Mouse (Mus musculus): Measurements from ENCODE around the gene Crisp1. TPM values are rescaled to one million over a fixed set of nuclear protein-coding genes. Genes with fewer than 3 reads are reported as not detected.
A peak's percentile ranks its signal among the peaks of the same experiment; 100 is the strongest.

Gene Crisp1
- total RNA-seq (2014; rRNA removed) = not detected in 2 replicates
- polyA plus RNA-seq (2015; fragmentation: Nextera tagmentation; extraction: Ambion mirVana) = 0.16 TPM in 1 of 2 replicates, not detected in the other

DNA sequence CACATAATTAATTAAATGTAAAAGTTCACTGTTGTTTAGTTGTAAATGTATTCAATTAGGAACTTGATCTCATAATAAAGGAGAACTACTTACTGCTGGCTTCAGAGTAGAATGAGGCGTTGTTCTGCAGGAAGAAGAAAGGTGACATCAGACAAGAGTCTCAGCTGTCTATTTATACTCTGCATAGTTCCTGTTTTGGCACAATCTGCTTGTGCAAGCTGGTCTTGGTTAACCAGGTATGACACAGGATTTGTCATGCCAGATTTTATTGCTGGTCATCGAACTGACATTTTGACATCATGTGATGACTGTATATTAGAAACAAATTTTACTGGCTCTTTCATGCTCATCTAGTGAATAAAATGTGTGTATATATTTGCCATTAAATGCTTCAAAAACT is at the start of gene Crisp1:
TSS of gene Crisp1 (minus strand) at position 146 of the 400 bp plus-strand sequence.
- Histone ChIP-seq H3K36me3 (ENCODE audit: insufficient read depth, low read length) (no peaks in the 10 kb centered on the region), H3K27me3 (ENCODE audit: insufficient read depth, low read length) (no peaks in the 10 kb centered on the region), H3K9ac (replicated peaks; ENCODE audit: low read length) (no peak within 1 kb of the TSS), H3K4me2 (ENCODE audit: low read depth, low read length) (no peak within 1 kb of the TSS), H3K27ac (no peak within 1 kb of the TSS), H3K9me3 (ENCODE audit: low read length) (no peaks in the 10 kb centered on the region), H3K4me1 (ENCODE audit: insufficient read depth, low read length) (no peaks in the 10 kb centered on the region), H3K4me3 (ENCODE audit: low read length) (no peak within 1 kb of the TSS)
- 82% methylated on average over 2 of the region's 2 CpGs for WGBS
- ATAC-seq (no peak), DNase-seq (ENCODE audit: low spot score) (peak; percentile 2)
- TF ChIP-seq CTCF (IDR thresholded peaks at IDR 0.05; ENCODE audit: low read depth) = no peak

DNA sequence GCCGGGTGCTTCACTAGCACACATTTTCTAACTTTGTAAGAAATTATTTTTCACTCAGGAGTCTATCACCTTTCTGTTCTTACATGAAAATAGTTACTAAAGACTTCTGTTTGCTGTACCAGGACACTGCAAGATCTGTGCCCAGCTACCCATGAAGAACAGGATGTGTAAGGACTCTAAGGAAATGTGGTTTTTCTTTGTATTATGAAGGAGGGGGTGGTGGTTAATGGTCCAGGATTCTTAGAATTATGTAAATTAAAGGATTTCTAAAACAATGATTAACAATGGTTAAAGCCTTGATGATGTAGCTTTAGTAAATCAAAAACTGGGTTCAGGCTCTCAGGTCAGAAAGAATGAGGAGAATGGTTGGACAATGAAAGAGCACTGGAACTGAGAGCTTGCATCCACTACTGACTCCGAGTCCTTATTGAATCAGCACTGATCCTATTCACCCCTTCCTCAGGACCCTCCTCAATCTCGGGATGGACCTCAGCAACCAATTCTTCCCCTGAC is 23.5 kb upstream of the Crisp1 start:
- no peak for ATAC-seq
- Histone ChIP-seq H3K4me3 (ENCODE audit: low read length) (no peak overlapping the region), H3K4me1 (ENCODE audit: insufficient read depth, low read length) (no peaks in the 10 kb centered on the region), H3K27me3 (ENCODE audit: insufficient read depth, low read length) (no peaks in the 10 kb centered on the region), H3K4me2 (ENCODE audit: low read depth, low read length) (no peak overlapping the region), H3K9ac (replicated peaks; ENCODE audit: low read length) (no peak overlapping the region), H3K9me3 (ENCODE audit: low read length) (no peaks in the 10 kb centered on the region), H3K36me3 (ENCODE audit: insufficient read depth, low read length) (no peaks in the 10 kb centered on the region), H3K27ac (no peak overlapping the region)
- no peak for TF ChIP-seq CTCF (IDR thresholded peaks at IDR 0.05; ENCODE audit: low read depth)
- WGBS = 74% methylated on average over 3 of the region's 3 CpGs
- DNase-seq (ENCODE audit: low spot score) = no peak

DNA sequence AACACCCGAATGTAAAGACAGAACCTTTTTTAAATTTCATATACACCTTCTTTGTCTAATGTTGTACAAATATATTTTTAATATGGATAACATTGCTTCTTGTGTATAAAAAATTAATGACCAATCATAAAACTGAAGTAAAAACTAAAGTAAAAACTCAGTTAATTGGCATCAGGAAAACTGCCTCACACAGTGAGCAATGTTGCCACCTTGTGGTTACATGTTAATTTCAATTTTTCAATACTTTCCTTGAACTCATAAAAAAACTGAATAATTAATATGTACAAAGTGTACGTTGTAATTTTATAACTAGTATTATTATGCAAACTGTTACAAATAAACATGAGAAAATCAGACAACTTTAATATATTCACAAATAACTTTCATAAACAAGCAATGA is 33.6 kb downstream of the Crisp1 start:
- Histone ChIP-seq H3K9me3 (ENCODE audit: low read length) (no peaks in the 10 kb centered on the region), H3K27me3 (ENCODE audit: insufficient read depth, low read length) (no peaks in the 10 kb centered on the region), H3K4me3 (ENCODE audit: low read length) (no peak overlapping the region), H3K27ac (no peak overlapping the region), H3K36me3 (ENCODE audit: insufficient read depth, low read length) (no peaks in the 10 kb centered on the region), H3K4me2 (ENCODE audit: low read depth, low read length) (no peak overlapping the region), H3K9ac (replicated peaks; ENCODE audit: low read length) (no peak overlapping the region), H3K4me1 (ENCODE audit: insufficient read depth, low read length) (no peaks in the 10 kb centered on the region)
- WGBS = 74% methylated on average over 2 of the region's 2 CpGs
- DNase-seq (ENCODE audit: low spot score) (peak; percentile 28), ATAC-seq (no peak)
- peak; percentile 49 for TF ChIP-seq CTCF (IDR thresholded peaks at IDR 0.05; ENCODE audit: low read depth)

DNA sequence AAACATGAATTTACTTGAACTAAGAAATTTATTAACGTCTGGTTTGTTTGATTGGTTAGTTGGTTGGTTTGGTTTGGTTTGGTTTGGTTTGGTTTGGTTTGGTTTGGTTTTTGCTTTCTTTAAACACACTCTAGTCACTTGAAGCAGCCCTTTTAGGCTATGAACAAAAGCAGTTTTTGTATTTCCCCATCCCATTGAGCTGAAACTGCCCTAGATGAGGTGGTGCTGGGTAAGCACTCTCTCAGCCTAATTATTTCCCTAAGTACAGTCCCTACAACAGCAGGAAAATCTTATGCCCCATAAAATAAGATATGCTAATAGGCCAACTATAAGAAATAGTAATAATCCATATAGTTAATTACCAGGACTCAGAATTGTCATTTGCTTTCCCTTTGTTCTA is 43.5 kb downstream of the Crisp1 start:
- WGBS = 66% methylated on average over 1 of the region's 1 CpGs
- no peak for DNase-seq (ENCODE audit: low spot score)
- ATAC-seq = no peak

DNA sequence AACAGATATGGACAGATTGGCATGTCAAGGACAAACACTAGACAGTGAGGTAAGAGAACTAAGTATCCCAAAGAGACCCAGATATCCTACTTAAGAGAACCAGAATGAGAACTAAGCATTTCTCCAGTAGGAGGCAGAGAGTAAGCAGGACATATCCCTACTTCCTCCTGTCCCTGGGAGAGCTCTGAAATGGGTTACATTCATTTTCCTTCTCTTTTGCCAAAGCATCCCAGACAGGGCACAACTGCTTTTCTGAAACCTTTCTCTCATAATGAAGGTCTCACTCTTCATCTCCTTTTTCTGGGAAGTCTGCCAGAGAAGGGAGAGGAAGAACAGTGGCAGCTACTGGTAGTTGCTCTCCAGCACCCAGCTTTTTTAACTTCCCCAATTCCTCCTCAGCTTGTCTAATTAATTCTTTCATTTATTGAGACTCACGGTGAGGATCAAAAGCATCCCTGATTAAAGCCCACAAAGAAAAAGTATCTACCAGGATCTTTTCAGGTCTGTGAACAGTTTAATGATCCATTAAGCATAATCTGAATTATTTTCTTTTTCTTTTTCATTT is 44.0 kb downstream of the Crisp1 start:
- Histone ChIP-seq H3K27me3 (ENCODE audit: insufficient read depth, low read length) (no peaks in the 10 kb centered on the region), H3K4me1 (ENCODE audit: insufficient read depth, low read length) (no peaks in the 10 kb centered on the region), H3K27ac (no peak overlapping the region), H3K36me3 (ENCODE audit: insufficient read depth, low read length) (no peaks in the 10 kb centered on the region), H3K4me2 (ENCODE audit: low read depth, low read length) (no peak overlapping the region), H3K9ac (replicated peaks; ENCODE audit: low read length) (no peak overlapping the region), H3K9me3 (ENCODE audit: low read length) (no peaks in the 10 kb centered on the region), H3K4me3 (ENCODE audit: low read length) (no peak overlapping the region)
- ATAC-seq (no peak), DNase-seq (ENCODE audit: low spot score) (peak; percentile 2)
- WGBS = 34% methylated on average over 1 of the region's 1 CpGs
- no peak for TF ChIP-seq CTCF (IDR thresholded peaks at IDR 0.05; ENCODE audit: low read depth)

More for the DNA sequence above, 43.5 kb downstream of the Crisp1 start:
- Histone ChIP-seq H3K27ac (no peak overlapping the region), H3K4me2 (ENCODE audit: low read depth, low read length) (no peak overlapping the region), H3K36me3 (ENCODE audit: insufficient read depth, low read length) (no peaks in the 10 kb centered on the region), H3K9me3 (ENCODE audit: low read length) (no peaks in the 10 kb centered on the region), H3K4me1 (ENCODE audit: insufficient read depth, low read length) (no peaks in the 10 kb centered on the region), H3K4me3 (ENCODE audit: low read length) (no peak overlapping the region), H3K9ac (replicated peaks; ENCODE audit: low read length) (no peak overlapping the region), H3K27me3 (ENCODE audit: insufficient read depth, low read length) (no peaks in the 10 kb centered on the region)
- TF ChIP-seq CTCF (IDR thresholded peaks at IDR 0.05; ENCODE audit: low read depth) = no peak

DNA sequence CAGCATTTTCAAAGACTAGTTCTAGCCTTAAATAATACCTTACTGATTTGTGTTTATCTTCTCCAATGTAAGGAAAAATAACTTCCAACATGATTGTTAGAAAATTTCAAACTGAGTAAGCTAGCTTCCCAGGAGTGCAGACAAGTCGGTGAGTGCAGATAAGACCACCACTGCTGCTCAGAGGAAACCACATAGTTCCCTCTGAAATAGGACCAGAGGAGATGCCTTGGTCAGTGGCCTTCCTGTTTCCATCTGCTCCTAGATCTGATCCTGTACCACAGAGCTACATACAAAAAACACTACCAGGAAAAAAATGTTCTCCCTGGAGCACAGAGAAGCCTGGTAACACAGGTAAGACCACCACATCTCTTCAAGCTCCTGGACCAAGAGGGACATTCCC is 66.5 kb downstream of the Crisp1 start:
- H3K9ac ChIP-seq (replicated peaks; ENCODE audit: low read length) = no peak overlapping the region
- H3K27me3 ChIP-seq (ENCODE audit: insufficient read depth, low read length) = no peaks in the 10 kb centered on the region
- TF ChIP-seq CTCF (IDR thresholded peaks at IDR 0.05; ENCODE audit: low read depth) = no peak
- no peaks in the 10 kb centered on the region for H3K4me1 ChIP-seq (ENCODE audit: insufficient read depth, low read length)
- no peaks in the 10 kb centered on the region for H3K9me3 ChIP-seq (ENCODE audit: low read length)
- H3K27ac ChIP-seq = no peak overlapping the region
- H3K4me2 ChIP-seq (ENCODE audit: low read depth, low read length) = no peak overlapping the region
- no peak overlapping the region for H3K4me3 ChIP-seq (ENCODE audit: low read length)
- no peaks in the 10 kb centered on the region for H3K36me3 ChIP-seq (ENCODE audit: insufficient read depth, low read length)
- 76% methylated on average over 1 of the region's 1 CpGs for WGBS
- ATAC-seq = no peak
- DNase-seq (ENCODE audit: low spot score) = no peak

Other genes with a start within 250 kb of the Crisp1 start
- gene AC192777.2, start 223.8 kb downstream of the Crisp1 start, total RNA-seq (2014; rRNA removed) = not detected in 2 replicates
- not detected in 2 replicates for gene AC192777.2, start 223.8 kb downstream of the Crisp1 start, polyA plus RNA-seq (2015; fragmentation: Nextera tagmentation; extraction: Ambion mirVana)
- not detected in 2 replicates for gene Pgk2, start 110.6 kb downstream of the Crisp1 start, total RNA-seq (2014; rRNA removed)
- gene Pgk2, start 110.6 kb downstream of the Crisp1 start, polyA plus RNA-seq (2015; fragmentation: Nextera tagmentation; extraction: Ambion mirVana) = not detected in 2 replicates
- 0.10 TPM in 1 of 2 replicates, not detected in the other for gene Crisp3, start 76.9 kb downstream of the Crisp1 start, total RNA-seq (2014; rRNA removed)
- gene Crisp3, start 76.9 kb downstream of the Crisp1 start, polyA plus RNA-seq (2015; fragmentation: Nextera tagmentation; extraction: Ambion mirVana) = 0.14 TPM in 1 of 2 replicates, not detected in the other
- gene Esp8, start 200.8 kb upstream of the Crisp1 start, total RNA-seq (2014; rRNA removed) = not detected in 2 replicates
- gene Esp8, start 200.8 kb upstream of the Crisp1 start, polyA plus RNA-seq (2015; fragmentation: Nextera tagmentation; extraction: Ambion mirVana) = not detected in 2 replicates
- not detected in 2 replicates for gene Esp6, start 242.3 kb upstream of the Crisp1 start, total RNA-seq (2014; rRNA removed)
- gene Esp6, start 242.3 kb upstream of the Crisp1 start, polyA plus RNA-seq (2015; fragmentation: Nextera tagmentation; extraction: Ambion mirVana) = not detected in 2 replicates